Mouse (Mus musculus): ENCODE results near the gene Notch2.

DNA sequence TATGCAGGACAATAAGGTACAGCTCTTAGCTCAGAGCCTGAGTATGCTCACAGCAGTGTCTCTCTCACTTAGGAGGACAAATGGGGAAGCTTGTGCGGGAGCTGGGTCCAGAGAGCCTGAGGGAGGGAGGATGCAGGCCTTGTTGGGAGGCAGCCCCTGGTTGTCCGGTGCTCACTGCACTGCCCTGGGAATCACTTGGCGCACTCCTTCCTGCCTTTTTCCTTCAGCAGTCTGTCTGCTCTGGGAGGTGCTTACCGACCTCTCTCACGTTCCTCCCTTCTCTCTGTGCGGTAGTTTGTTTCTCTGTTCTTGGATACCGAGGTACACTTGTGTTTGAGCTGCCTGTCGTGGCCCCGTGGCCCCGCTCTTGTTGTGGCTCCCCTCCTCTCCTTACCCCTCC is 131.9 kb downstream of the Notch2 start:
- TF ChIP-seq CTCF (conservative IDR thresholded peaks at IDR 0.05 in 1 of 2, IDR thresholded peaks at IDR 0.05 in 1 of 2; ENCODE audit: low read depth in 2 of 2, low read length in 2 of 2) (no peak), POLR2A (IDR thresholded peaks at IDR 0.05; ENCODE audit: low read depth, low read length) (no peak)

Measured in CH12.LX (cell line).